Mouse (Mus musculus): ENCODE measurements around the gene D430041D05Rik.

The D430041D05Rik gene

DNA sequence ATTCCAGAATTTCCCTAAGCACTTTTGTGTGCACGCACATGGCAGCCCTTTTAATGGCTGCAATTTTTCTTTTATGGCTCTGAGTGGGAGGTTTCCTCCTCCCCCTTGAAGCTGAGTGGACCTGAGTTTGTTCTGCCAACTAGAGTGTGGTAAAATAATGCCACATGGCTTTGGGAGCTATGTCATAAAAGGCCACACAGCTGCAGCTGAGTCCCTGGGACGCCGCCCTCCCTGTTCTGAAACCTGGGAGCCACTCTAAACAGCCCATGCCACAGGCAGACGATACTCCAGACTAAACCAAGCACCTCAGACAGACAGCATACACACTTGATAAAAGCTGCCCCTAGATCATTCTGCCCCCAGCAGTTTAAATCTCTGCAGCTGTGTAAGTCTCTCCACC, 143.8 kb downstream of the D430041D05Rik start:
- DNase-seq (ENCODE audit: low spot score in 2 of 2), result no peak

GRCm38 (mm10) chr2:104261741-104262067, 149.1 kb downstream of the D430041D05Rik start:
- DNase-seq (ENCODE audit: low spot score in 2 of 2), result no peak

DNA sequence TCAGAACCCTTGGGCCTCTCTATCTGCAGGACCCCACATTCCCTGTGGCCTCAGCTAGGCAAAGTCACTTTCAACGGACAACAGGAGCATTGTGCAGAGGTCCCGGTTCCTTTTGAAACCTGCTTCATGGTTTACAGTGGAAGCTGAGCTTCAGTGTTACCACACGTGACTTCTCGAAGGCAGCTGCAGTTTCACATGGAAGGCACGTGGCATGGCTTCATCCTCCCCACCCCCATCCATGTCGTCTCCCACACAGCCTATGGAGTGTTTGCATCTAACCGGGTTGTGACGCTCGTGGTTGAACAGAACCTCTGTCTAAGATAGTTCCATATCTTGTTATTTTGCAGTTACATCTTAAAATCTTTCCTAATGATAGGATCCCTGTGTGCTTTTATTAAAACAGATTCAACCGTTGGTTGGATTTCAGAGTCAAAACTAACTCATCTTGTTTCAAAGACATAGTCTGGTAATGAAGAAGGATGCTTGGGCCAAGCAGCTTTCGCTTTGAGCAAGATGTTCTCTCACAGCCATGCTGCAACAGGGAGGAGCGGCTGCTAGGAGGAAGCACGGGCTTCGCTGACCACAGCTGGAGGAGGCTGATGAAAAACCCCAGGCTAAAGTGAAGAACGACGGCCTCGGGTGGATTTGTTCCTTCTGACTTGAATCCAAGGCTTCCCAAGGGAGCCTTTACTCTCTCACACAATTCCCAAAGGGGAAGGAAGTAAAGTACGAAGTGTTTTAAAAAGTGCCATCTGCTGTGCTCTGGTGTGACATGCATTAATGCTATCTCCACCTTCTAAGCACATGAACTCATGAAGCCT, 149.7 kb downstream of the D430041D05Rik start:
- DNase-seq (ENCODE audit: low spot score in 2 of 2), result no peak

GRCm38 (mm10) chr2:104256585-104256984, 154.2 kb downstream of the D430041D05Rik start:
- no peak for DNase-seq (ENCODE audit: low spot score in 2 of 2)

GRCm38 (mm10) chr2:104254944-104255343, 155.9 kb downstream of the D430041D05Rik start:
- no peak for DNase-seq (ENCODE audit: low spot score in 2 of 2)

DNA sequence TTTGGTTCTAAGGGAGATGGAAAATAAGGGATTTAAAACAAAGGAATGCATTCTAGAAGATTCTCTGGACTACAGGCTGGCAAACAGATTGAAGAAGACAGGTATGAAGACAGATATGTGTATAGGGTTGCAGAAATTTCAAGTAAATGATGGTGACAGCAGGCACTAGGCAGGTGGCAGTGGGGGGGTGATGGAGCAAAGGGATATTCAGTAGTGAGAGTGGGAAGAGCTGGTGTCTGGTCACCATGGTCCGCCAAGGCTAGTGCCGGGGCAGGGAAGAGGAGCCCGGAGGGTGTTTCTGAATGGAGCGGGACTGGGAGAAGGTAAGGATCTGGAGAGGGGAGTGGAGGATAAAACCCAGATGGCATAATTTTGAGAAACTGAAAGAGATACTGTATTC, 157.5 kb downstream of the D430041D05Rik start:
- DNase-seq (ENCODE audit: low spot score in 2 of 2), result no peak

DNA sequence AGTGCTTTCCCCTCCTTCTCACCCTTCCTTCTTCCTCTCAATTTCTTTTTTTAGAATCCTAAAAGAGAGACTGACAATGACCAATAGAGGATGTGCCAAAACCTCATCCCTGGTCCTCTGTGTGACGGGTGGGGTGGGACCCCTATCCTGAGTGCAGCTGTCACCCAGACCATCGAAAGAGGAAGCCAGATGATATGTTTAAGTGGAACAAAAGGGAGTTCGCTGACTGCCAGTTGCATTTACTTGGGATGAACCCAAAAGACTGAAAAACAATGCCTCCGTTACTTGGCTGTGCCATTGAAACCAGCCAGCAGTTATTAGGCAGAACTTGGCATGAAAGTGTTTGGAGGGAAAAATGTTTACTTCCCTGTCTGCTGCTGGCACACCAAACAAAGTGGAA, 159.2 kb downstream of the D430041D05Rik start:
- no peak for DNase-seq (ENCODE audit: low spot score in 2 of 2)

DNA sequence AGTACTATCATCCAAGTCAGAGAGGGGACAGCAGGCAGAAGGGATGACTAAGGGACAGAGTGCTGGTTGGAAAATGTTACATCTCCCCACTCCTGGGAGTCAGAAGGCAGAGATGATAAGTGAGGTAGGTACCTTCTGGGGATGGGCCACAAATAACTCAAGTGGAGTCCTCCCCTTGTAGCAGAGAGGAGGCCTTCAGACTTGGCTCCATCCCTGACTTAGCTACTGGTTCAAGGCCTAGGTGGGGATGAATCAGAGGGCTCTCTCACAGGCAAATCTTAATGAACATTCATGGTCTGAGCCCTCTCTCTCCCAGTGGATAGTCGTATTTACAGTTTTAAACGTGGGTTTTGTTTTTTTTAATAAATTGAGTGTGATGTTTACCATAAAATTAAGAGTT, 161.0 kb downstream of the D430041D05Rik start:
- DNase-seq (ENCODE audit: low spot score in 2 of 2), result no peak

DNA sequence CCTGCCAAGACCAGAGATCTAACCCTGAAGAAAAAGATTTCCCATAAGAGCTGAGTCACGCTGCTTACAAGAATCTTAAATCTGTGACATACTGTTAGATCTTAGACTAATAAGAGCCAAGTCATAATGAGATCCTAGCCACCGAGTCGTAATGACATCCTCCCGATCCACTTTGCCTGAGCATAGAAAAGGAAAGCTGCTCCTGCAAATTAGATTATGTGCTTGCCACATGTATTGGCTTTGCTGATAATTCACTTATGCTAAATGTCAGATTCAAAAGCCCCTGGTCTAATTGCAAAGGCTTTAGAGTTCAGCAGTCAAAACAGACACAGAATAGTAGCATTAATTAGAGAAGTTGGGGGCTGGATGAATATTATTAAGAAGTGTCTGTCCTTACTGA, 164.0 kb downstream of the D430041D05Rik start:
- DNase-seq (ENCODE audit: low spot score in 2 of 2), result no peak

GRCm38 (mm10) chr2:104242055-104242454, 168.8 kb downstream of the D430041D05Rik start:
- no peak for DNase-seq (ENCODE audit: low spot score in 2 of 2)

- DNase-seq (ENCODE audit: low spot score in 2 of 2), result no peak
These were observed 173.7 kb downstream of the D430041D05Rik start for GRCm38 (mm10) chr2:104237141-104237540.

GRCm38 (mm10) chr2:104230444-104230843, 180.4 kb downstream of the D430041D05Rik start:
- DNase-seq (ENCODE audit: low spot score in 2 of 2), result no peak

DNA sequence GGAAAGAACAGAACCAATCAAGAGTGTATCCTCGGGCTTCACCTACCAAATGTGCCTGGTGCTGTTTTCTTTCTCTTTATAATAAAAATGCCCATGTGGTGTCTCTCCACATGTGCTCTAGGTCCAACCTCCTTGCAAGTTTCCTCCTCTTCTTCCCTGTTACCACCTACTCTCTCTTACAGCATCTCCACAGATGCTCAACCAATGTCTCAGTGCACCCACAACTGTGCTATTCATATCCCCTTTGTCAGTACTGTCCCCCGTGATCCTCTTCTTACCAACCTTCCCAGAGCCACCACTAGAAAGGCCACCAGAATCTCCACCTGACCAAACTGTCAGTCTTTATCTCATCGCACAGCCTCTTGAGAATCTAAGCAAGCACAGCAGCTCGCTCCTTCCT, 184.8 kb downstream of the D430041D05Rik start:
- peak in 1 of 2 experiments; percentile 57 for DNase-seq (ENCODE audit: low spot score in 2 of 2)

- DNase-seq (ENCODE audit: low spot score in 2 of 2), result no peak
These were observed 191.0 kb downstream of the D430041D05Rik start for GRCm38 (mm10) chr2:104219733-104220391.

DNA sequence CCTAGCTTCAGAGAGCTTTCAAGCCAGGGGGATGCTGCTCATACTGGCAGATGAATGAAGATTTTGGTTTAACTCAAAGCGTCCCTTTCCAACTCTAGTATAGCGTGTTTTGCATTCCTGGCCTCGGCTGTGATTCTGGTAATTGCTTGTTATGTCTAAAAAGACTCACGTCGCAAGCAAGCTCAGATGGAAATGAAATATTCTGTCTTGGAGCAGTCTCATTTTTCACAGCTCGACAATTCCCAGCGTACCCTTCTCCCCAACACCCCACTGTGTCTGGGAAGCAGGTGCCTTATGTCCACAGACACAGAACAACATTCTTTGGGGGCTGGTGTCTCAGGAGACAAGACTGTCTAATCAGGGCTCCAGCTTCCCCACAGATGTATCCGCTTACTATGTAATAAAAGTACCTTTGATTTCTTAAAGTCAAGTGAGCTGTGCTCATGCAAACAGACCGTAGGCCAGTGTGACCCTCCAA, 192.2 kb downstream of the D430041D05Rik start:
- DNase-seq (ENCODE audit: low spot score in 2 of 2), result no peak

DNA sequence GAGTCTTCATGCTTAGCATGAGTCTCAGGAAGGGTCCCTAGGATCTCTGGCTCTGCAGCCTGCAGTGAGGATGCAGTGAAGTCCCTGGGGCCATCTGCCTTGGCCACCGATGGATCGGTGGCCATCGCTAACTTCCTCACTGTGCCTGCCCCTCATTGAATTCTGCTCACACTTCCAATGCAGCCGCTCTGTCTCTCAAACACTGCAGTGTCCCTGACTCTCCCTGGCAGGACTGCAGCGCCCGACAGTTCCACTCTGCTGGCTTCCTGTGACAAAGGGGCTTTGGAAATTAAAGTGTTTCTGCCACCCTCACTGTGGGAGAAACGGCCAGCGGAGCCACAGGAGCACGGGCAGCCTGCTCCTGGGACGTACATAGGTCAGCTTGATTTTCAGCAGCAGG, 192.7 kb downstream of the D430041D05Rik start:
- no peak for DNase-seq (ENCODE audit: low spot score in 2 of 2)

DNA sequence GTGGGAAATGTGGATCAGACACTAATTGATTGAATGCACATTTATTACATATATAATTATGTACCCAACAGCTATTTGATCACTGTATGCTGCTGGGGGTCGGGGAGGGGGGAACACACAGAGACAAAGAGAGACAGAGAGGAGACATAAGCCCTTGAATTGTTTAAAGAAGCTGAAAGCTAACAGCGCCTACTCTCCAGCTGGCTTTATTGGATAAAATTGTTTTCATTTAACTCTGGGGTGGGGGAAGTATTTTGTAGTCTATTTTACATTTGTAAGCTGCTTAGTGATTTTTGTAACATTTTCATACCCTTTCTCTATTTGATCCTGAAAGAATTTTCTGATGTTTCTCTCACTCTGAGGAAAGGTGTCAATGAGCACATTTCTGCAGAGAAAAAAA, 201.4 kb downstream of the D430041D05Rik start:
- DNase-seq (ENCODE audit: low spot score in 2 of 2), result no peak

DNA sequence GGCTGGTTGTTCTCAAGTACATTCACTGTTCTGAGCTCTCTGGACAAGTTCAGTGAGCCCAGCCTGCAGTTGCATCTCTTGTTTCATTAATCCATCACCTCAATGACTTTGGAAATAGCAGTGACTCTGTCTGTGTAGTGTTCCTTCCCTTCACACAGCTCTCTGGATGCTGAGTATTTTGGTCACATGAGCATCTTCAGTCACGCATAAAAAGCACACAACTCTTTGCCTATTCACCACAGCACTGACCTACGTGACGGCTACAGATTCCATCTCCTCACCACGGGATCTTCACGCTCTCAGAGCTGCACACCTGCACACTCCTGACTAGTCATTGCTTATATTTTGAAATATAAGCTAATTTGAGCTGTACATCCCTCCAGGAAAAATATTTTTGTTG, 202.4 kb downstream of the D430041D05Rik start:
- DNase-seq (ENCODE audit: low spot score in 2 of 2), result no peak

- peak; percentile 72 to 79 for DNase-seq (ENCODE audit: low spot score in 2 of 2)
These were observed 202.9 kb downstream of the D430041D05Rik start for GRCm38 (mm10) chr2:104207948-104208347.

- DNase-seq (ENCODE audit: low spot score in 2 of 2), result peak in 1 of 2 experiments; percentile 32
These were observed 205.2 kb downstream of the D430041D05Rik start for GRCm38 (mm10) chr2:104205623-104206022.

DNA sequence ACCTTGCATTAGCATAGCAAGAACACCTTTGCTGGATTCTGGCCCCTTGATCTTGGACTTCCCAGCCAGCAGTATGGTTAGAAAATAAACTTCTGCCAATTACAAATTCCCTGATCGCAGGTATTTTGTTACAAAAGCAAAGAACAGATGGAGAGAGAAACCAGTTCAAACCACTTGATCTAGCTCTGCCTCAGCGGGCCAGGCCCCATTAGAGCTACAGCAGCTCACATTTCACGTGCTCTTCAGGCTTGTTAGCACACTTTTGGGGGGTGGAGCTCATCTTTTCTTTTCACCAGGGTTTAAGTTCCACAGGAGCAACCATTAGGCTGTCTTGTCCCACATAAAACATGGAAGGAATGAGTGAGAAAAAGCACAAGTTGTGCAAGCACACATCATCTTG, 210.6 kb downstream of the D430041D05Rik start:
- DNase-seq (ENCODE audit: low spot score in 2 of 2), result no peak

DNA sequence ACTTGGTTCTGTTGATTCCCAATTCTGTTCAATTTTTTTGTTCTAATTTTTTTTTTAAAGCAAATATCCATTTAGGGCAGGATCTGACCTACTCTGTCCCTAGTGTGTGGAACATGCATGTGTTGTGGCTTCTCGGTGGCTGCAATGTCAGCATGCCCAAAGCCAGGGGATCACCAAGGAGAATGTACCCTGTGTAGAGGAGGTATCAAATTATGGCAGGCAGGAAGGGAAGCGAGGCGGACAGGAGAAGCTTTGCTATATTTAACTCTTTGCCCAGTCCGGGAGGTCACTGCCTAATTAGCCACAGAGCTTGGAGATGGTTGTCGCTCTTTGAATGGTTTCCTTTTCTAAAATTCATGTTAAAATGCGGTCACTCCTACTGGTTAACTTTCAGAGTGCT, 212.6 kb downstream of the D430041D05Rik start:
- no peak for DNase-seq (ENCODE audit: low spot score in 2 of 2)

DNA sequence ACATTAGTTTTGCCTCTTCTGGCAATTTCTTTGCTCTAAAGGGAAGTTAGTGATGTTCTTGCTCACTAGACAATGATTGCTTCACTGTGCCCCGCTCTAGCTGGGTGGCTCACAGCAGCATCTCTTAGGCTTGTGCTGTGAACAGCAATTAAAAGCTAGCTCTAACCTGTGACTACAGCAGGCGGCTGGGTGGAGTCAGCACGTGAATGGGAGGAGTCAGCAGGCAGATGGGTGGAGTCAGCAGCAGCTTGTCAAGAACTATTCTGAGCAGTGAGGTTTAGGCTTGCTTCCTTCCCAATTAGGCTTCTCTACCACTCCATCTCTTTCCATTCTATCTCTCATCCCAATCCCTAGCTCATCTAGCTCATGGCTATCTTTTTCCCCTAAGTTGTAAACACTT, 213.5 kb downstream of the D430041D05Rik start:
- DNase-seq (ENCODE audit: low spot score in 2 of 2), result no peak

All from right cerebral cortex, postnatal 36 days (tissue).